Mouse (Mus musculus): ENCODE data around the gene Dchs1. TPM values are rescaled to one million over a fixed set of nuclear protein-coding genes. Genes with fewer than 3 reads are reported as not detected.
A peak's percentile ranks its signal among the peaks of the same experiment; 100 is the strongest.

The Dchs1 gene
- total RNA-seq, 2 experiments from 2014 or later = not detected

DNA sequence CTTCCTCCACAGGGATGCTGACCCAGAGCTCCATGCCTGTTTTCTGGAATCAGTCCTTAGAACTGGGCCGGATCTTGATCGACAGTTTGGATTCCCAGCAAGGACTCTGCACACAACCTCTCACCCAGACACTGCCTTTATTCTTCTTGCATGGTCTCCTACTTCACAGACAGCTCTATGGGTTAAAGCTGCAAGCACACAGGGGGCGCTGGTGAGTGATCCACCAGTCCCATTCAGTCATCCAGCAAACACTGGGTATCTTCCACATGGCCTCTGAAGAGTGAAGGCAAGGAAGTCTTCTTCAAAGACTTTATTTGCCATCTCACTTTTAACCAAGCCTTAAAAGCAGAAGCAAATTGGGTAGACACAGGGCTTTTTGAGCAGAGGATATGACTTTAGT, 72.1 kb downstream of the Dchs1 start:
- ATAC-seq (replicated peaks; ENCODE audit: poor library complexity, severe bottlenecking) = 0 out of 2 replicates have a peak, but pooled peaks have one; percentile 25

- no peak for ATAC-seq (replicated peaks; ENCODE audit: poor library complexity, severe bottlenecking)
These were observed 78.7 kb downstream of the Dchs1 start for GRCm38 (mm10) chr7:105708733-105709132.

- no peak for ATAC-seq (replicated peaks; ENCODE audit: poor library complexity, severe bottlenecking)
These were observed 83.6 kb downstream of the Dchs1 start for GRCm38 (mm10) chr7:105703816-105704215.

DNA sequence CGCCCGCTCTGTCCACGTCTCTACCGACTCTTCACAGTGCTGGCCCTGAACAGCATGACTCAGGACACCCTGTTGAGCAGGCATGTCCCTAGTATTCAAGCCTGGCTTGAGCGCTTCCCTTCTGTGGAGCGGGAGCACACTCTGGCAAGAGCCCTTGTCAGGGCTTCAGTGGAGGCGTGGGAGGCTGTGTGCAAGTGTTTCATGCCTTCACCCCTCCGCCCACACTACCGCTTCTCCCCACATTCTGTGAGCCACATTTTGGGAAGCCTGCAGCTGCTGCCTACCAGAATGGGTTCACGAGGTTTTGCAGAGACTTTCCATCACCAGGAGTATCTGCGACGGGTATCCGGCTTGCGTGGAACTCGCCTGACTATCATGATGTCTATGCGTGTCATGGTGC, 84.3 kb downstream of the Dchs1 start:
- ATAC-seq (replicated peaks; ENCODE audit: poor library complexity, severe bottlenecking) = no peak

Other genes with a start within 250 kb of the Dchs1 start
- gene Smpd1, start 233.3 kb downstream of the Dchs1 start, total RNA-seq (2014; fragmentation: Nextera tagmentation) = 11.5 and 13.8 TPM in 2 replicates
- gene Smpd1, start 233.3 kb downstream of the Dchs1 start, total RNA-seq (2017) = 11.3 and 22.4 TPM in 2 replicates
- 0.81 TPM in 1 of 2 replicates, not detected in the other for gene Apbb1, start 206.0 kb downstream of the Dchs1 start, total RNA-seq (2014; fragmentation: Nextera tagmentation)
- gene Apbb1, start 206.0 kb downstream of the Dchs1 start, total RNA-seq (2017) = 0.05 TPM in 1 of 2 replicates, not detected in the other
- gene Hpx, start 187.5 kb downstream of the Dchs1 start, total RNA-seq (2014; fragmentation: Nextera tagmentation) = not detected in 2 replicates
- gene Hpx, start 187.5 kb downstream of the Dchs1 start, total RNA-seq (2017) = not detected in 2 replicates
- gene Trim3, start 154.1 kb downstream of the Dchs1 start, total RNA-seq (2014; fragmentation: Nextera tagmentation) = 1.7 and 5.4 TPM in 2 replicates
- gene Trim3, start 154.1 kb downstream of the Dchs1 start, total RNA-seq (2017) = 1.4 and 5.0 TPM in 2 replicates
- 39.1 and 49.7 TPM in 2 replicates for gene Timm10b, start 147.6 kb downstream of the Dchs1 start, total RNA-seq (2014; fragmentation: Nextera tagmentation)
- 72.1 and 77.6 TPM in 2 replicates for gene Timm10b, start 147.6 kb downstream of the Dchs1 start, total RNA-seq (2017)
- 23.8 and 31.4 TPM in 2 replicates for gene Arfip2, start 147.2 kb downstream of the Dchs1 start, total RNA-seq (2014; fragmentation: Nextera tagmentation)
- gene Arfip2, start 147.2 kb downstream of the Dchs1 start, total RNA-seq (2017) = 47.1 and 85.6 TPM in 2 replicates
- gene Gm45799, start 147.1 kb downstream of the Dchs1 start, total RNA-seq (2014; fragmentation: Nextera tagmentation) = 28.7 TPM in 1 of 2 replicates, not detected in the other
- 0.99 TPM in 1 of 2 replicates, not detected in the other for gene Gm45799, start 147.1 kb downstream of the Dchs1 start, total RNA-seq (2017)
- gene Dnhd1, start 136.8 kb downstream of the Dchs1 start, total RNA-seq (2014; fragmentation: Nextera tagmentation) = 0.45 and 3.7 TPM in 2 replicates
- 0.13 and 1.2 TPM in 2 replicates for gene Dnhd1, start 136.8 kb downstream of the Dchs1 start, total RNA-seq (2017)
- 167 and 168 TPM in 2 replicates for gene Ilk, start 51.1 kb downstream of the Dchs1 start, total RNA-seq (2014; fragmentation: Nextera tagmentation)
- 81.6 and 87.8 TPM in 2 replicates for gene Ilk, start 51.1 kb downstream of the Dchs1 start, total RNA-seq (2017)
- gene Rrp8, start 50.3 kb downstream of the Dchs1 start, total RNA-seq (2014; fragmentation: Nextera tagmentation) = 35.7 and 68.6 TPM in 2 replicates
- gene Rrp8, start 50.3 kb downstream of the Dchs1 start, total RNA-seq (2017) = 35.7 and 40.9 TPM in 2 replicates
- gene Taf10, start 43.3 kb downstream of the Dchs1 start, total RNA-seq (2014; fragmentation: Nextera tagmentation) = 221 and 237 TPM in 2 replicates
- 207 and 251 TPM in 2 replicates for gene Taf10, start 43.3 kb downstream of the Dchs1 start, total RNA-seq (2017)
- 46.8 and 52.4 TPM in 2 replicates for gene Tpp1, start 35.4 kb downstream of the Dchs1 start, total RNA-seq (2014; fragmentation: Nextera tagmentation)
- 18.5 and 26.1 TPM in 2 replicates for gene Tpp1, start 35.4 kb downstream of the Dchs1 start, total RNA-seq (2017)
- 133 and 143 TPM in 2 replicates for gene Mrpl17, start 23.4 kb upstream of the Dchs1 start, total RNA-seq (2014; fragmentation: Nextera tagmentation)
- gene Mrpl17, start 23.4 kb upstream of the Dchs1 start, total RNA-seq (2017) = 62.2 and 81.9 TPM in 2 replicates
- 28.2 and 59.8 TPM in 2 replicates for gene Gm4070, start 166.3 kb upstream of the Dchs1 start, total RNA-seq (2014; fragmentation: Nextera tagmentation)
- gene Gm4070, start 166.3 kb upstream of the Dchs1 start, total RNA-seq (2017) = 52.7 and 67.9 TPM in 2 replicates